13 mouse cellular contexts compared by ENCODE assay signal in the genomic region with DNA sequence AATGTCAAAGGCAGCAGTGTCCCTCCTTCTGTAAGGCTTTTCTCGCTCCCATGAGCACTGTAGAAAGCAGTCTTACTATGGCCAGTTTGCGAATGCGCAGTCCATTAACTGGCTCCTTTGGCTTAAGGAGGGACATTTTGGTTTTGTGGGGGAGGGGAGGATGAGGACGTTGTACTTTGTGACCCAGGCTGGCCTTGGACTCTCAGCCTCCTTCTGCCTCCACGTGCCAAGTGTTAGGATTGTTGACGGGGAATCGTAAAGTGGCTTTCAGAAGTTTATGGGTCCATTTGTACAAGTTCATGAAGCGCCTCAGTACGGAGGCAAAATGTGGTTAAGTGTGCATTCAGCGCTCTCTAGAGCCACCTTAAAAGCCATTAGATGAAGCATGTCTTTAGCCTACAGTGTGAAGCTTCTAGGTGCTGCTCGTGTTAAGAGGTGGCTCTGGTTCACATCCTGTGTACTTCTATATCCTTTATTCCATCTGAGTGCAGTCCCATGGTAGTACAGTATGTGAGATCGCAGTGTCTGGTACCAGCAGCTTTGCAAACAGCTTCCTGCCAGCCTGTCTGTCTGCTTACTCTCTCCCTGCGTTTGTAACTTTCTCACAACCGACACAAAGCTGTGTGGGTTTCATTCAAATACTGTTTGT.
"Had no signal": no experiment of that assay in that cellular context is flagged by ENCODE, and none has a peak within 500 bp of the region (broad histone marks: within the 10 kb centered on the region; RNA-seq: fewer than 3 reads in every experiment).

No protein-coding gene starts in this region.

- H3K27ac ChIP-seq: liver, embryonic 13.5 days; lung, embryonic 15.5 days; macrophage; midbrain, embryonic 15.5 days; stomach, postnatal 0 days had no signal

- H3K4me1 ChIP-seq: lung, embryonic 15.5 days; midbrain, embryonic 15.5 days had no signal

- DNase-seq: left cerebral cortex, postnatal 4 days; liver, embryonic 13.5 days; liver, postnatal 0 days; lung, postnatal 14 days; right cerebral cortex, postnatal 25 days; thymus, postnatal 4 days had no signal

- H3K4me2 ChIP-seq: liver, embryonic 13.5 days; lung, embryonic 15.5 days; midbrain, embryonic 11.5 days; midbrain, embryonic 15.5 days had no signal

- H3K9me3 ChIP-seq: liver, embryonic 13.5 days; lung, embryonic 15.5 days; midbrain, embryonic 15.5 days had no signal

- H3K4me3 ChIP-seq: liver, embryonic 13.5 days; lung, embryonic 15.5 days; megakaryocyte, embryonic 14.5 days; midbrain, embryonic 15.5 days had no signal

- H3K9ac ChIP-seq: liver, embryonic 13.5 days; liver, postnatal 0 days; lung, embryonic 15.5 days; midbrain, embryonic 15.5 days had no signal

- H3K27me3 ChIP-seq: liver, embryonic 13.5 days; lung, embryonic 15.5 days; megakaryocyte, embryonic 14.5 days; midbrain, embryonic 15.5 days had no signal

- ATAC-seq: intestine, embryonic 16.5 days; liver, postnatal 0 days; midbrain, embryonic 15.5 days had no signal
